In the genomic region with DNA sequence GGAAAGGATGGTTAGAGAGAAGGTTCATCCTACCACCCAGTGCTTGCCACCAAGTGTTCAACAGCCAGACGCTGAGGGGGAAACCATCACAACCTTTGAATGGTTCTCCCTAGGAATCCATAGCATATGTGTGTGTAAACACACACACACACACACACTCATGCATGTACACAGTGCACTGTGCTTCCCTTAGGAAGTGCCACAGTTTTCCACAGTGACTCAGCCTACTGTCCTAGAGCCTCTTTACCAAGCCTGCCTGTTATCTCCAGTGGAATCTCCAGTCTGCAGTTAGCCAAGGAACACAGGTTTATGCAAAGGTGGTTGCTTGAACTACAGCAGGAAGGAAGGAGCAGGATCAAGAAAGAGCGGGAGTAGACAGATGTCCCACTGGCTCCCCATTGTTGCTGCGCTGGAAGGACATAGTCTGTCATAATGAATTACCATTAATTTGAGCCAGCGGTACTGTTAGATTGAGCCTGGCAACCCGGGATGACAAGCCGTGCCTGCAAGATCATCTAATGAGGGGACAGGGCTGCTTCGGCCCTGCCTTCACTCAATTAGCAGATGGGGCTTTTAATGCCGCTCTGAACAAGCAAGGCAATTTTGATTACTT, we compare ENCODE assay signal across 16 mouse cellular contexts.
A peak's percentile ranks its signal among the peaks of the same experiment; 100 is the strongest.
DNase-seq lines count a peak whose midpoint lies in the region; ATAC-seq and TF ChIP-seq lines count a peak whose summit lies in the region.
"Had no signal": no experiment of that assay in that cellular context is flagged by ENCODE, and none has a peak within 500 bp of the region (broad histone marks: within the 10 kb centered on the region; RNA-seq: fewer than 3 reads in every experiment).

No protein-coding gene starts in this region.

- no peak overlapping the region for H3K4me3 ChIP-seq in forebrain, embryonic 13.5 days
- no peak overlapping the region for H3K4me3 ChIP-seq in hindbrain, postnatal 0 days (ENCODE audit: low read length)
- H3K4me3 ChIP-seq: embryonic facial prominence, embryonic 13.5 days; neural tube, embryonic 12.5 days had no signal

- ATAC-seq in forebrain, embryonic 13.5 days: peak; percentile 75; the same call in 1 of the 2 replicates
- peak; percentile 74 for ATAC-seq in hindbrain, postnatal 0 days

- no peaks in the 10 kb centered on the region for H3K27me3 ChIP-seq in forebrain, embryonic 13.5 days
- no peaks in the 10 kb centered on the region for H3K27me3 ChIP-seq in hindbrain, postnatal 0 days (ENCODE audit: insufficient read depth, low read length)
- H3K27me3 ChIP-seq: embryonic facial prominence, embryonic 13.5 days; neural tube, embryonic 12.5 days had no signal

- peak overlapping the region; percentile 57 for H3K27ac ChIP-seq in forebrain, embryonic 13.5 days
- H3K27ac ChIP-seq in hindbrain, postnatal 0 days: no peak overlapping the region
- H3K27ac ChIP-seq: embryonic facial prominence, embryonic 13.5 days; neural tube, embryonic 12.5 days had no signal

- H3K4me2 ChIP-seq in forebrain, embryonic 13.5 days: peak overlapping the region; percentile 17; the same call in 1 of the 2 replicates
- no peak overlapping the region for H3K4me2 ChIP-seq in hindbrain, postnatal 0 days (ENCODE audit: low read depth, low read length)
- H3K4me2 ChIP-seq: embryonic facial prominence, embryonic 13.5 days; neural tube, embryonic 12.5 days had no signal

- no peak overlapping the region for H3K9ac ChIP-seq in forebrain, embryonic 13.5 days
- H3K9ac ChIP-seq in hindbrain, postnatal 0 days (replicated peaks; ENCODE audit: low read length): no peak overlapping the region
- H3K9ac ChIP-seq: embryonic facial prominence, embryonic 13.5 days; neural tube, embryonic 12.5 days had no signal

- TF ChIP-seq CTCF in hindbrain, postnatal 0 days (IDR thresholded peaks at IDR 0.05; ENCODE audit: low read depth): no peak

- 18% methylated on average over 8 of the region's 8 CpGs for WGBS in forebrain, embryonic 13.5 days
- 30% methylated on average over 8 of the region's 8 CpGs for WGBS in hindbrain, postnatal 0 days

- no peaks in the 10 kb centered on the region for H3K36me3 ChIP-seq in forebrain, embryonic 13.5 days (ENCODE audit: poor library complexity, severe bottlenecking)
- H3K36me3 ChIP-seq in hindbrain, postnatal 0 days (ENCODE audit: insufficient read depth, low read length): no peaks in the 10 kb centered on the region
- H3K36me3 ChIP-seq: embryonic facial prominence, embryonic 13.5 days; G1E; neural tube, embryonic 12.5 days had no signal

- no peaks in the 10 kb centered on the region for H3K9me3 ChIP-seq in forebrain, embryonic 13.5 days (replicated peaks)
- no peaks in the 10 kb centered on the region for H3K9me3 ChIP-seq in hindbrain, postnatal 0 days (ENCODE audit: low read length)
- H3K9me3 ChIP-seq: embryonic facial prominence, embryonic 13.5 days; neural tube, embryonic 12.5 days had no signal

- peaks cover 8% of the 10 kb centered on the region; the same call in 1 of the 2 replicates for H3K4me1 ChIP-seq in forebrain, embryonic 13.5 days
- no peaks in the 10 kb centered on the region for H3K4me1 ChIP-seq in hindbrain, postnatal 0 days (ENCODE audit: insufficient read depth, low read length)
- H3K4me1 ChIP-seq: embryonic facial prominence, embryonic 13.5 days had no signal

- peak; percentile 66 for DNase-seq in heart, adult 11 months
- DNase-seq in heart, adult 9 months (ENCODE audit: low spot score in 2 of 2): no peak
- DNase-seq in hindbrain, postnatal 0 days (ENCODE audit: low spot score): peak; percentile 55
- peak; percentile 87 for DNase-seq in retina, embryonic 14.5 days (ENCODE audit: low spot score)
- no peak for DNase-seq in ovary, postnatal 14 days (ENCODE audit: low spot score)
- no peak for DNase-seq in gastrocnemius, adult 18-20 months (ENCODE audit: low spot score)
- DNase-seq: cerebellum, adult 2 months; heart, adult 18-20 months; heart, postnatal 36 days; kidney, adult 2 months; lung, postnatal 4 days; thymus, adult 18-20 months had no signal

Comparison
In these comparisons a context has a peak if more than half of its experiments do, and no peak if none do; other contexts are left out.
1. DNase-seq: peak in heart, adult 11 months (single experiment), hindbrain, postnatal 0 days (single experiment) and retina, embryonic 14.5 days (single experiment); none in heart, adult 9 months (0 of 2), ovary, postnatal 14 days (single experiment) and gastrocnemius, adult 18-20 months (single experiment).